ENCODE assay signal across 8 mouse cellular contexts in genomic region chr10:3741791-3742190, GRCm38 (mm10). TPM values are rescaled to one million over a fixed set of nuclear protein-coding genes. Genes with fewer than 3 reads are reported as not detected.
A peak's percentile ranks its signal among the peaks of the same experiment; 100 is the strongest.
DNase-seq lines count a peak whose midpoint lies in the region; ATAC-seq and TF ChIP-seq lines count a peak whose summit lies in the region.

No protein-coding gene starts in this region.

- no peak for TF ChIP-seq CTCF in intestine, postnatal 0 days (IDR thresholded peaks at IDR 0.05; ENCODE audit: low read depth)
- no peak for TF ChIP-seq CTCF in cerebellum, adult 2 months (IDR thresholded peaks at IDR 0.05; ENCODE audit: borderline replicate concordance, insufficient read depth, low read depth, low read length)

- no peak for TF ChIP-seq POLR2A in cerebellum, adult 2 months (IDR thresholded peaks at IDR 0.05; ENCODE audit: borderline replicate concordance, insufficient read depth, low read length)

- H3K36me3 ChIP-seq in forebrain, embryonic 10.5 days (replicated peaks), result no peaks in the 10 kb centered on the region
- no peaks in the 10 kb centered on the region for H3K36me3 ChIP-seq in forebrain, embryonic 16.5 days (ENCODE audit: control insufficient read depth, insufficient read depth)
- H3K36me3 ChIP-seq in lung, embryonic 16.5 days (ENCODE audit: control insufficient read depth, insufficient read depth, low read length), result no peaks in the 10 kb centered on the region
- no peaks in the 10 kb centered on the region for H3K36me3 ChIP-seq in intestine, postnatal 0 days (ENCODE audit: control insufficient read depth, insufficient read depth)
- H3K36me3 ChIP-seq in neural tube, embryonic 15.5 days, result no peaks in the 10 kb centered on the region

- no peak for DNase-seq in forebrain, embryonic 10.5 days (ENCODE audit: extremely low spot score, low spot score)
- DNase-seq in lung, postnatal 25 days (ENCODE audit: low spot score), result no peak
- DNase-seq in cerebellum, adult 2 months, result no peak
- no peak for DNase-seq in adrenal gland, postnatal 25 days

- ATAC-seq in forebrain, embryonic 16.5 days, result no peak
- ATAC-seq in lung, embryonic 16.5 days (ENCODE audit: low read depth), result no peak
- no peak for ATAC-seq in intestine, postnatal 0 days
- no peak for ATAC-seq in neural tube, embryonic 15.5 days (ENCODE audit: low FRiP score)

- 3% methylated on average over 5 of the region's 5 CpGs for WGBS in forebrain, embryonic 10.5 days
- 9% methylated on average over 5 of the region's 5 CpGs for WGBS in forebrain, embryonic 16.5 days
- WGBS in lung, embryonic 16.5 days, result 11% methylated on average over 5 of the region's 5 CpGs
- 12% methylated on average over 5 of the region's 5 CpGs for WGBS in intestine, postnatal 0 days
- 15% methylated on average over 5 of the region's 5 CpGs for WGBS in neural tube, embryonic 15.5 days
- WGBS in cerebellum, adult 2 months, result 25% methylated on average over 5 of the region's 5 CpGs

- H3K27ac ChIP-seq in forebrain, embryonic 10.5 days, result no peak overlapping the region
- no peak overlapping the region for H3K27ac ChIP-seq in forebrain, embryonic 16.5 days (ENCODE audit: low read length)
- H3K27ac ChIP-seq in lung, embryonic 16.5 days (ENCODE audit: low read length), result no peak overlapping the region
- no peak overlapping the region for H3K27ac ChIP-seq in intestine, postnatal 0 days (ENCODE audit: low read depth, low read length)
- no peak overlapping the region for H3K27ac ChIP-seq in neural tube, embryonic 15.5 days (replicated peaks)
- no peak overlapping the region for H3K27ac ChIP-seq in cerebellum, adult 2 months (ENCODE audit: insufficient read depth, low read length)

- H3K4me3 ChIP-seq in forebrain, embryonic 10.5 days, result peak overlapping the region; percentile 76
- no peak overlapping the region for H3K4me3 ChIP-seq in forebrain, embryonic 16.5 days (replicated peaks; ENCODE audit: low read length)
- H3K4me3 ChIP-seq in lung, embryonic 16.5 days (ENCODE audit: low read length), result peak overlapping the region; percentile 80
- H3K4me3 ChIP-seq in intestine, postnatal 0 days (ENCODE audit: low read depth, low read length), result peak overlapping the region; percentile 78
- peak overlapping the region; percentile 61 for H3K4me3 ChIP-seq in neural tube, embryonic 15.5 days (replicated peaks)
- no peak overlapping the region for H3K4me3 ChIP-seq in cerebellum, adult 2 months (replicated peaks; ENCODE audit: insufficient read depth, low read depth, low read length)

- H3K9ac ChIP-seq in forebrain, embryonic 16.5 days (replicated peaks; ENCODE audit: low read depth, low read length), result no peak overlapping the region
- peak overlapping the region; percentile 50 for H3K9ac ChIP-seq in lung, embryonic 16.5 days (ENCODE audit: low read length)
- H3K9ac ChIP-seq in intestine, postnatal 0 days (ENCODE audit: low read depth, low read length), result no peak overlapping the region
- H3K9ac ChIP-seq in neural tube, embryonic 15.5 days (replicated peaks), result no peak overlapping the region

- H3K9me3 ChIP-seq in forebrain, embryonic 10.5 days, result no peaks in the 10 kb centered on the region
- H3K9me3 ChIP-seq in forebrain, embryonic 16.5 days (ENCODE audit: control insufficient read depth, low read length), result no peaks in the 10 kb centered on the region
- no peaks in the 10 kb centered on the region for H3K9me3 ChIP-seq in lung, embryonic 16.5 days (ENCODE audit: control insufficient read depth, low read length)
- H3K9me3 ChIP-seq in intestine, postnatal 0 days (ENCODE audit: control insufficient read depth), result no peaks in the 10 kb centered on the region
- no peaks in the 10 kb centered on the region for H3K9me3 ChIP-seq in neural tube, embryonic 15.5 days (replicated peaks)

- peaks cover 30% of the 10 kb centered on the region for H3K4me1 ChIP-seq in forebrain, embryonic 10.5 days
- H3K4me1 ChIP-seq in forebrain, embryonic 16.5 days (replicated peaks; ENCODE audit: control insufficient read depth, insufficient read depth, low read length), result peaks cover 6% of the 10 kb centered on the region; the same call in 1 of the 2 replicates
- H3K4me1 ChIP-seq in lung, embryonic 16.5 days (replicated peaks; ENCODE audit: control insufficient read depth, insufficient read depth, low read length), result peaks cover 15% of the 10 kb centered on the region
- peaks cover 6% of the 10 kb centered on the region; the same call in 1 of the 2 replicates for H3K4me1 ChIP-seq in intestine, postnatal 0 days (replicated peaks; ENCODE audit: control insufficient read depth, insufficient read depth, low read length)
- peaks cover 8% of the 10 kb centered on the region for H3K4me1 ChIP-seq in neural tube, embryonic 15.5 days
- peaks cover 2% of the 10 kb centered on the region; the same call in 1 of the 2 replicates for H3K4me1 ChIP-seq in cerebellum, adult 2 months (ENCODE audit: control insufficient read depth, insufficient read depth, low read length)

- no peak overlapping the region for H3K4me2 ChIP-seq in forebrain, embryonic 16.5 days (ENCODE audit: low read length)
- H3K4me2 ChIP-seq in lung, embryonic 16.5 days (ENCODE audit: low read depth, low read length), result peak overlapping the region; percentile 98
- H3K4me2 ChIP-seq in intestine, postnatal 0 days (replicated peaks; ENCODE audit: low read depth), result peak overlapping the region; percentile 98
- peak overlapping the region; percentile 98 for H3K4me2 ChIP-seq in neural tube, embryonic 15.5 days

- peaks cover 11% of the 10 kb centered on the region; the same call in 1 of the 2 replicates for H3K27me3 ChIP-seq in forebrain, embryonic 10.5 days (ENCODE audit: poor library complexity, severe bottlenecking)
- 0 out of 2 replicates have a peak, but pooled peaks cover 2% of the 10 kb centered on the region for H3K27me3 ChIP-seq in forebrain, embryonic 16.5 days (replicated peaks; ENCODE audit: control insufficient read depth, insufficient read depth, low read length)
- no peaks in the 10 kb centered on the region for H3K27me3 ChIP-seq in lung, embryonic 16.5 days (ENCODE audit: control insufficient read depth, insufficient read depth, low read depth, low read length)
- H3K27me3 ChIP-seq in intestine, postnatal 0 days (replicated peaks; ENCODE audit: control insufficient read depth, insufficient read depth, low read length), result no peaks in the 10 kb centered on the region
- no peaks in the 10 kb centered on the region for H3K27me3 ChIP-seq in neural tube, embryonic 15.5 days (replicated peaks)
- peaks cover 1% of the 10 kb centered on the region; the same call in 1 of the 2 replicates for H3K27me3 ChIP-seq in cerebellum, adult 2 months (ENCODE audit: control insufficient read depth, insufficient read depth, low read length)

RNA-seq across cellular contexts. Expression of gene Plekhg1, which starts 1.6 kb away (rescaled TPM):
- 12.0 and 12.9 TPM in 2 replicates for polyA plus RNA-seq in forebrain, embryonic 10.5 days (2016; fragmentation: Nextera tagmentation; extraction: Ambion mirVana)
- polyA plus RNA-seq in forebrain, embryonic 16.5 days (2015; fragmentation: Nextera tagmentation; extraction: Ambion mirVana), result 4.4 and 5.1 TPM in 2 replicates
- polyA plus RNA-seq in lung, embryonic 16.5 days (2015; fragmentation: Nextera tagmentation; extraction: Ambion mirVana), result 11.0 and 11.9 TPM in 2 replicates
- polyA plus RNA-seq in intestine, postnatal 0 days (2015; fragmentation: Nextera tagmentation; extraction: Ambion mirVana), result 2.1 and 2.6 TPM in 2 replicates
- polyA plus RNA-seq in neural tube, embryonic 15.5 days (2015; fragmentation: Nextera tagmentation; extraction: Ambion mirVana), result 6.5 and 7.4 TPM in 2 replicates
- polyA plus RNA-seq in cerebellum, adult 2 months (2012; rRNA removed), result 9.0 and 9.5 TPM in 2 replicates
- total RNA-seq in adrenal gland, postnatal 25 days (2021), result 6.2 and 6.6 TPM in 2 replicates

Comparison
In these comparisons a context has a peak if more than half of its experiments do, and no peak if none do; other contexts are left out.
1. H3K4me3 ChIP-seq: peak in forebrain, embryonic 10.5 days (single experiment), lung, embryonic 16.5 days (single experiment), intestine, postnatal 0 days (single experiment) and neural tube, embryonic 15.5 days (single experiment); none in forebrain, embryonic 16.5 days (single experiment) and cerebellum, adult 2 months (single experiment).